Mouse (Mus musculus) ES-E14 (cell line): Measurements from ENCODE around the gene Il21.

Experiments
- ZC3H11A ChIP-seq: IDR thresholded peaks from 2 replicates; pipeline ENCODE4 v1.6.1; 2012; ENCODE audit warnings: low read depth, mild to moderate bottlenecking, inconsistent platforms, low read length, borderline replicate concordance
- ZNF384 ChIP-seq: IDR thresholded peaks from 2 replicates; pipeline ENCODE4 v1.6.1; 2012; ENCODE audit warnings: low read depth, low read length, inconsistent platforms

DNA sequence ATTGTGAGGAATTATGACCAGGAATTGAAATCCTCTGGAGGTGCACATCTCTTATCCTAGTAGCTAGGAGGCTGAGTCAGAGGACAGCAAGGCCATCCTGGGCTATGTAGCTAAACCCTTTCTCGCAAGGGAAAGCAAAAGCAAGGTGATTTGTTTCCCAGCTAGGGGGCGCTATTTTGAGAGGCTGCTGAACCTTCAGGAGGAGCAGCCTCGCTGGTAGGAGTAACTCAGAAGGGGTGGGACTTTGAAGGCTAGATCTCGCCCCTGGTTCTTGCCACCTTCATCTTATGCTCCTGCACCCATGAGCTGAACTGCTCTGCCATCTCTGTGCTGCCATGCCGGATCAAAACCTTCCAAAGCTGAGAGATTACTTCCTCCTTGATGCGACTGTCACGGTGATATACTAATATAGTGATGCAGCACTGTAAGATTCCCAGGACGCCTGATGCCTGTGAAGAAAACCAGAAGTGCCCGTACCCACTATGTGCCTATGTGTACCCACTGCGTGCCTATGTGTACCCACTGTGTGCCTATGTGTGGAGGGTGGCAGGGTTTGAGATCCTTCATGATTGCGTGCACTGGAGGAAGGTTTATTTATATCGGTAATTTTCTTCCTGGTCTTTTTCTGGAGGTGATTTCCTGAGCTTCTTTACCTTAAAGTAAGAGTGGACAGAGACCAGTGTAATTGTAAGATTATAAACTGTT lies 52.2 kb downstream of the Il21 start:
- TF ChIP-seq ZC3H11A: no peak
- no peak for TF ChIP-seq ZNF384
